Mouse (Mus musculus): ENCODE data around the gene BC030500. TPM values are rescaled to one million over a fixed set of nuclear protein-coding genes. Genes with fewer than 3 reads are reported as not detected.
A peak's percentile ranks its signal among the peaks of the same experiment; 100 is the strongest.

The BC030500 gene
- polyA plus RNA-seq, 1 experiment from 2014 or later = 1.1 TPM

DNA sequence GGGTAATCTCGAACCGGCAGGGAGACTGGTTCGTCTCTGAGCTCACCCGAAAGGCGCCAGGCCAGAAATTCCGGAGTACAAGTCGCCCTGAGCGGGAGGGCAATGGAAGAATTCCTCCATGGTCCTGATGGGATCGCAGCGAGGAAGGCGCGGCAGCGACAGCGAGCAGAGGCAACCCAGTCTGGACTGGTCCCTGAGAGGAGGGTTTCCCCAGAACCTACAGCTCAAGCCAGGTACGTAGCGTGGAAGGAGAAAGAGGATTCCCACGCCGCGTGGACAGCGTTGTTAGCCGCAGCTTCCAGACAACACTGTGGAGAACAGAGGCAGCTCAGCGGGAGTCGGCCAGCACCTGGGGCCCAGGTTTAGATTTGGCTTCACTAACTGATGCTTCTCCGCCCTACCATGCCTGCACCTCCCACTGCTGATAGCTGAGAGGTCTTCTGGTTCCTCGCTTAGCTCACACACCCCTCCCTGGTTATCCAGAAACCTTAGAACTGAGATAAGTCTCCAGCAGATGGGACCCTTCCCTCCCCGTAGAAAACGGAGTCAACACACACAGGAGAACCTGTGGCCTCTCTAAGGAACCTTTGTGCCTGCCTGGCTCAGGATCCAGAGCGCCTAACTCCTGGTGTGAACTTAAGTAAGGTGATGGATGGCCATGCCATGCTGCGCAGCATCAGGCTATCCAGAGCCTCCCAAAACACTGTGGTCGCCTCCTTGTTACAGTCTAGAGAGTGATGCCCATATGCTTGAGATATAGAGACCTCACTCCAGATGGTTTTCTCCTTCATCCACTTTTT is 1.5 kb downstream of the BC030500 start:
- H3K27ac ChIP-seq (replicated peaks) = no peak overlapping the region
- peak overlapping the region; percentile 48 for H3K4me3 ChIP-seq (ENCODE audit: low read depth, low read length)
- no peaks in the 10 kb centered on the region for H3K9me3 ChIP-seq (ENCODE audit: control insufficient read depth, low read length)
- ATAC-seq (ENCODE audit: low FRiP score, low TSS enrichment) (peak; percentile 35; the same call in 1 of the 2 replicates), DNase-seq (ENCODE audit: low spot score) (peak; percentile 20)
- TF ChIP-seq CTCF (IDR thresholded peaks at IDR 0.05; ENCODE audit: low read depth) (no peak), EP300 (optimal IDR thresholded peaks at IDR 0.05) (no peak)
- H3K9ac ChIP-seq (ENCODE audit: low read length) = peak overlapping the region; percentile 45
- WGBS = 4% methylated on average over 30 of the region's 30 CpGs
- no peaks in the 10 kb centered on the region for H3K27me3 ChIP-seq (ENCODE audit: control insufficient read depth, insufficient read depth, low read length)
- H3K4me2 ChIP-seq (replicated peaks; ENCODE audit: low read depth) = peak overlapping the region; percentile 93
- H3K4me1 ChIP-seq (replicated peaks; ENCODE audit: control insufficient read depth, insufficient read depth) = 0 out of 2 replicates have a peak, but pooled peaks cover 2% of the 10 kb centered on the region
- H3K36me3 ChIP-seq (ENCODE audit: control insufficient read depth, insufficient read depth, low read length) = no peaks in the 10 kb centered on the region

DNA sequence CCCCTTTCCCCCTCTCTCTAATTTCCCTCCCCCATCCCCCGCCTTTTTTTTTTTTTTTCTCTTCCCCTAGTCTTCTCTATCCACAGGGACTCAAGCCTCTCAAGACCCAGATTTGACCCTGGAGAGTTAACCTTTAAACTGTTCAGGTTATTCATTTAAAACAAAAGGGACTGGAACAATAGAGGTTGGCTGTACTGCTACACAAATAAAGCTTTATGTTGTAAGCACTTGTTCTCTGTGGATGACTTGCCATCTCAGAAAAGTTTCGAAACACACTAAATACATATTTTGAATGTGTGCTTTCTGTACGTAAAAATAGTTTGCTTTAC is 2.0 kb downstream of the BC030500 start:
- no peaks in the 10 kb centered on the region for H3K36me3 ChIP-seq (ENCODE audit: control insufficient read depth, insufficient read depth, low read length)
- no peaks in the 10 kb centered on the region for H3K9me3 ChIP-seq (ENCODE audit: control insufficient read depth, low read length)
- ATAC-seq (ENCODE audit: low FRiP score, low TSS enrichment) (no peak), DNase-seq (ENCODE audit: low spot score) (no peak)
- H3K27ac ChIP-seq (replicated peaks) = no peak overlapping the region
- 62% methylated on average over 2 of the region's 3 CpGs for WGBS
- H3K4me3 ChIP-seq (ENCODE audit: low read depth, low read length) = no peak overlapping the region
- 0 out of 2 replicates have a peak, but pooled peaks cover 2% of the 10 kb centered on the region for H3K4me1 ChIP-seq (replicated peaks; ENCODE audit: control insufficient read depth, insufficient read depth)
- no peak overlapping the region for H3K4me2 ChIP-seq (replicated peaks; ENCODE audit: low read depth)
- no peaks in the 10 kb centered on the region for H3K27me3 ChIP-seq (ENCODE audit: control insufficient read depth, insufficient read depth, low read length)
- TF ChIP-seq CTCF (IDR thresholded peaks at IDR 0.05; ENCODE audit: low read depth) = no peak
- TF ChIP-seq EP300 (optimal IDR thresholded peaks at IDR 0.05) = no peak
- H3K9ac ChIP-seq (ENCODE audit: low read length) = no peak overlapping the region

DNA sequence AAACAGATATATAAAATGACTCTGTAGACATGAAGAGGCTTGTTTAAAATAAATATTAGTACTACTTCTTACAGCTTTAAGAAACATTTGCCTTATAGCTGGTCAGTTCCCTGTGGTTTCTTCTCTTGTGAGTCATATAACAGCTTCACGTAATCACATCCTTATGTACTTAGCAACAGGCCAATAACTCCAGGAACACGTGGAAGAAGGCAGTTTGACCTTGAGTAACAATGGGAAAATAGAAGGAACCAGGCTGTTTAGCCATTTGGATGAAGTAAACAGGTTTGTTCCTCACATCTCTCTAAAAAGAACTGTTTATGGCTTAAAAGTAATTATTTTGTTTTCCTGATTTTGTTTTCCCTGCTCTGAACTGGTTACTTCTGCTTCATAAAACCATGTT is 3.6 kb downstream of the BC030500 start:
- Histone ChIP-seq H3K4me2 (replicated peaks; ENCODE audit: low read depth) (no peak overlapping the region), H3K27me3 (ENCODE audit: control insufficient read depth, insufficient read depth, low read length) (no peaks in the 10 kb centered on the region), H3K9me3 (ENCODE audit: control insufficient read depth, low read length) (no peaks in the 10 kb centered on the region), H3K4me1 (replicated peaks; ENCODE audit: control insufficient read depth, insufficient read depth) (0 out of 2 replicates have a peak, but pooled peaks cover 2% of the 10 kb centered on the region), H3K9ac (ENCODE audit: low read length) (no peak overlapping the region), H3K27ac (replicated peaks) (no peak overlapping the region), H3K36me3 (ENCODE audit: control insufficient read depth, insufficient read depth, low read length) (no peaks in the 10 kb centered on the region), H3K4me3 (ENCODE audit: low read depth, low read length) (no peak overlapping the region)
- TF ChIP-seq CTCF (IDR thresholded peaks at IDR 0.05; ENCODE audit: low read depth) = no peak
- TF ChIP-seq EP300 (optimal IDR thresholded peaks at IDR 0.05) = no peak
- WGBS = 27% methylated on average over 2 of the region's 2 CpGs
- no peak for ATAC-seq (ENCODE audit: low FRiP score, low TSS enrichment)
- DNase-seq (ENCODE audit: low spot score) = no peak

DNA sequence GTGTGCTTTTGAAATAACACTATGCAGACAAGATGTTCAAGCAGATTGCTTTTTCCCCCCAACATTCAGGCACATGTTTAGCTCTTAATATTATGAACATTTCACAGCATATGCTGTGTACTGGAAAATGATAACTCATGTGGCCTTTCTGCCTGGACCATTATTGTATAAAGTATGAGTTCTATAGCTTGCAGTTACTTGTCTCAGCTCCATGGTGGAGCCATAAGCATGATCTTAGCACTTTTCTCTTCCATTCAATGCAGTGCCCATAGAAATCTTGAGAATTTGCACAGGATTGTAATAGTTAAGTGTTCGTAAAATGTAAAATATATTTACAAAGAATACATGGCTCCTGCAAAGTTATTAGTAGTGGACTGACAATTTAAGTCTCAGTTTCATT is 19.5 kb downstream of the BC030500 start:
- Histone ChIP-seq H3K4me2 (replicated peaks; ENCODE audit: low read depth) (no peak overlapping the region), H3K4me3 (ENCODE audit: low read depth, low read length) (no peak overlapping the region), H3K4me1 (replicated peaks; ENCODE audit: control insufficient read depth, insufficient read depth) (no peaks in the 10 kb centered on the region), H3K9ac (ENCODE audit: low read length) (no peak overlapping the region), H3K9me3 (ENCODE audit: control insufficient read depth, low read length) (no peaks in the 10 kb centered on the region), H3K27ac (replicated peaks) (no peak overlapping the region), H3K36me3 (ENCODE audit: control insufficient read depth, insufficient read depth, low read length) (no peaks in the 10 kb centered on the region), H3K27me3 (ENCODE audit: control insufficient read depth, insufficient read depth, low read length) (no peaks in the 10 kb centered on the region)
- 46% methylated on average over 1 of the region's 1 CpGs for WGBS
- DNase-seq (ENCODE audit: low spot score) (no peak), ATAC-seq (ENCODE audit: low FRiP score, low TSS enrichment) (no peak)
- TF ChIP-seq CTCF (IDR thresholded peaks at IDR 0.05; ENCODE audit: low read depth) = no peak
- no peak for TF ChIP-seq EP300 (optimal IDR thresholded peaks at IDR 0.05)

DNA sequence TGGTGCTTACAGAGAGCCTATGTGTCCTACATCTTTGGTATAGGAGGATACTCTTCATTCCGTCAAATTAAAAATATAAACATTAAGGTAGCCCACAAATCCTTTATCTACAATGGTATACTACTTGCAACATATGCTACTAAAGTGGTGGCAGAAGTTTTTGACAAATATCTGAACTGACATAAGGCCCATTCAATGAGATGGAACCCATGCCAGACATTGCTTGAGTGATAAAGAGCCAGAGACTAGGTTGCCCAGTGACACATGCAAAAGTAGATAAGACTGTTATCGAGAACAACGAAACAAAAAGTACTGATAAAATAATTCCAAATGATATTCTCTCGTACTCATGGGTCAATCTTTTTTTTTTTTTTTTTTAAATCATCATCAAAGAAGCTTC is 32.2 kb downstream of the BC030500 start:
- H3K4me1 ChIP-seq (replicated peaks; ENCODE audit: control insufficient read depth, insufficient read depth) = no peaks in the 10 kb centered on the region
- 89% methylated on average over 4 of the region's 4 CpGs for WGBS
- TF ChIP-seq CTCF (IDR thresholded peaks at IDR 0.05; ENCODE audit: low read depth) (no peak), EP300 (optimal IDR thresholded peaks at IDR 0.05) (no peak)

DNA sequence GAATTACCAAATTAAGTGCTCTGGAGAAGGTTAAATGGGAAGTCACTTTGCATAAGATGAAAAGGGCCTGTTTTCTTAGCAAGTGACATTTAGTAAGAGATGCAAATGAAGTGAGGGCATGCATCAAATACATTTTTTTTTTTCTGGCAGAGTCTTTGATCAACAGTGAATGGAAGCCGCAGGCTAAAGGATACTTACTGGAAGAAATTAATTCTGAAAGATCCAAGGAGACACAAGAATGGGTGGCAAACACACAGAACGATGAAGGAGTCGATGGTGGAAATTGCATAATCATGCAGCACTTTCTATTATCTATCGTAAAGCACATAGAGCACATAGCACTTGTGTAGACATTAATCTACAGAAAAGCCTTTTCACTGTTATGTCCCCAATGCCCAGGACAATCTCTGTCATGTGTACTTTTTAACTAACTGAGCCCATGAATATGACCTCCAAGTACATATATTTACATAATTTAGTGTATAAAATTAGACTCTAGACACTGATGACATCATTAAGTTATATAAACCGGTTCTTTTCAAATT is 45.7 kb downstream of the BC030500 start:
- H3K4me2 ChIP-seq (replicated peaks; ENCODE audit: low read depth) = no peak overlapping the region
- WGBS = 82% methylated on average over 5 of the region's 5 CpGs
- no peaks in the 10 kb centered on the region for H3K4me1 ChIP-seq (replicated peaks; ENCODE audit: control insufficient read depth, insufficient read depth)
- H3K4me3 ChIP-seq (ENCODE audit: low read depth, low read length) = no peak overlapping the region
- TF ChIP-seq CTCF (IDR thresholded peaks at IDR 0.05; ENCODE audit: low read depth) (no peak), EP300 (optimal IDR thresholded peaks at IDR 0.05) (no peak)
- H3K36me3 ChIP-seq (ENCODE audit: control insufficient read depth, insufficient read depth, low read length) = no peaks in the 10 kb centered on the region
- H3K27ac ChIP-seq (replicated peaks) = no peak overlapping the region
- H3K27me3 ChIP-seq (ENCODE audit: control insufficient read depth, insufficient read depth, low read length) = no peaks in the 10 kb centered on the region
- DNase-seq (ENCODE audit: low spot score) (no peak), ATAC-seq (ENCODE audit: low FRiP score, low TSS enrichment) (no peak)
- no peaks in the 10 kb centered on the region for H3K9me3 ChIP-seq (ENCODE audit: control insufficient read depth, low read length)
- no peak overlapping the region for H3K9ac ChIP-seq (ENCODE audit: low read length)

More for the DNA sequence above, 32.2 kb downstream of the BC030500 start:
- Histone ChIP-seq H3K27ac (replicated peaks) (no peak overlapping the region), H3K36me3 (ENCODE audit: control insufficient read depth, insufficient read depth, low read length) (no peaks in the 10 kb centered on the region), H3K4me2 (replicated peaks; ENCODE audit: low read depth) (no peak overlapping the region), H3K4me3 (ENCODE audit: low read depth, low read length) (no peak overlapping the region), H3K9ac (ENCODE audit: low read length) (no peak overlapping the region), H3K9me3 (ENCODE audit: control insufficient read depth, low read length) (no peaks in the 10 kb centered on the region), H3K27me3 (ENCODE audit: control insufficient read depth, insufficient read depth, low read length) (no peaks in the 10 kb centered on the region)
- no peak for DNase-seq (ENCODE audit: low spot score)
- no peak for ATAC-seq (ENCODE audit: low FRiP score, low TSS enrichment)

Other genes starting within 250 kb of the BC030500 start
- gene Galntl6, start 885 bp downstream of the BC030500 start, polyA plus RNA-seq (2015; fragmentation: Nextera tagmentation; extraction: Ambion mirVana) = 3.0 and 3.8 TPM in 2 replicates